Mouse (Mus musculus) E14TG2a.4 (cell line): Measurements from ENCODE around the gene Spred1.

Experiments
- CTCF ChIP-seq: conservative IDR thresholded peaks from 2 replicates; pipeline ENCODE4 v1.5.1; 2014; ENCODE audit warnings: low read length
- NANOG ChIP-seq: IDR thresholded peaks from 2 replicates; pipeline ENCODE4 v1.6.1; 2014; ENCODE audit warnings: borderline replicate concordance, low read length, mixed read lengths
- POU5F1 ChIP-seq: IDR thresholded peaks from 2 replicates; pipeline ENCODE4 v1.6.1; 2014; ENCODE audit warnings: low read length, borderline replicate concordance

DNA sequence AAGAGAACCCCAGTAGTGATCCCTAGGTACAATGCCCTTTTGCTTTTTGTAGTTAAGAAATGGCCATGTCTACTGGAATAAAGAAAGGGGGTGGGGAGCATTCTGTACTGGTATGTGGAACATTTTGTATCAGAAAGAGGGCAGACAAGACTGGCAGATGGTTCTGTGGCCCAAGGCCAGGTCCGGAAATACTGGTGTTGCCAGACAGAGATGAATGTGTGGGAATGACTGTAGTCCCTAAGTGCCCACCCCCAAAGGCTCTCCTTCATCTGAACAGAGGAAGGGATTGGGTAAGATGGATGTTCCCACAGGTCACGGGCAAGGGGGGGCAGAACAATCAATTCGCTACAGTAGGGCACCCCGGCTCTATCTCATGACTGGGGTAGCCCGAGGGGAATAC lies 41.6 kb upstream of the Spred1 start:
- TF ChIP-seq CTCF (no peak), POU5F1 (no peak), NANOG (no peak)
